Mouse (Mus musculus): ENCODE results near the gene Arhgap29.

Arhgap29 gene

GRCm38 (mm10) chr3:121945957-121946356 is 6.4 kb upstream of the Arhgap29 start:
- DNase-seq: no peak

- DNase-seq: no peak
These were observed 5.6 kb upstream of the Arhgap29 start for GRCm38 (mm10) chr3:121946765-121947164.

- DNase-seq: no peak
These were observed 2.2 kb upstream of the Arhgap29 start for GRCm38 (mm10) chr3:121950139-121950538.

GRCm38 (mm10) chr3:121951116-121951515 is 1.2 kb upstream of the Arhgap29 start:
- DNase-seq: no peak

GRCm38 (mm10) chr3:121953049-121953432 is 700 bp downstream of the Arhgap29 start:
- DNase-seq: peak; percentile 96

GRCm38 (mm10) chr3:121953433-121954161 is 1.3 kb downstream of the Arhgap29 start:
- peak; percentile 67 for DNase-seq

GRCm38 (mm10) chr3:121954421-121954820 is 2.1 kb downstream of the Arhgap29 start:
- DNase-seq: peak; percentile 17

GRCm38 (mm10) chr3:121955527-121955926 is 3.2 kb downstream of the Arhgap29 start:
- no peak for DNase-seq

- DNase-seq: no peak
These were observed 4.4 kb downstream of the Arhgap29 start for GRCm38 (mm10) chr3:121956789-121957188.

- DNase-seq: no peak
These were observed 5.4 kb downstream of the Arhgap29 start for GRCm38 (mm10) chr3:121957606-121958344.

- DNase-seq: peak; percentile 76
These were observed 11.8 kb downstream of the Arhgap29 start for GRCm38 (mm10) chr3:121964173-121964572.

GRCm38 (mm10) chr3:121967681-121968476 is 15.5 kb downstream of the Arhgap29 start:
- peak; percentile 95 for DNase-seq

- DNase-seq: peak; percentile 65
These were observed 16.3 kb downstream of the Arhgap29 start for GRCm38 (mm10) chr3:121968621-121969020.

- no peak for DNase-seq
These were observed 17.1 kb downstream of the Arhgap29 start for GRCm38 (mm10) chr3:121969451-121969850.

GRCm38 (mm10) chr3:121973761-121974160 is 21.4 kb downstream of the Arhgap29 start:
- DNase-seq: peak; percentile 29

GRCm38 (mm10) chr3:121975381-121975780 is 23.0 kb downstream of the Arhgap29 start:
- DNase-seq: no peak

GRCm38 (mm10) chr3:121981306-121981705 is 29.0 kb downstream of the Arhgap29 start:
- no peak for DNase-seq

GRCm38 (mm10) chr3:121982450-121982849 is 30.1 kb downstream of the Arhgap29 start:
- peak; percentile 30 for DNase-seq

GRCm38 (mm10) chr3:121995125-121995524 is 42.8 kb downstream of the Arhgap29 start:
- no peak for DNase-seq

- DNase-seq: no peak
These were observed 47.6 kb downstream of the Arhgap29 start for GRCm38 (mm10) chr3:121999934-122000333.

GRCm38 (mm10) chr3:122001568-122001967 is 49.2 kb downstream of the Arhgap29 start:
- peak; percentile 24 for DNase-seq

GRCm38 (mm10) chr3:122009818-122010217 is 57.5 kb downstream of the Arhgap29 start:
- DNase-seq: no peak

GRCm38 (mm10) chr3:122010292-122010691 is 58.0 kb downstream of the Arhgap29 start:
- DNase-seq: no peak
